Mouse (Mus musculus) right cerebral cortex, postnatal 36 days (tissue): ENCODE measurements at regions not wholly inside any gene's neighbourhood (a gene's known extent, or its start where the extent isn't known, plus 50 kb on each side); places are given as distances from the start of the nearest gene placed in this dataset.

ENCODE experiments used
- DNase-seq, 2 experiments: peaks; one replicate each; pipeline ENCODE4 v3.0.0; 2022; ENCODE audit warnings: low spot score in 2 of 2, mixed read lengths in 1 of 2

- DNase-seq = no peak
These were observed 446.0 kb upstream of the Adam34 start for GRCm38 (mm10) chr8:44155705-44156321.

- no peak for DNase-seq
These were observed 455.3 kb upstream of the Adam34 start for GRCm38 (mm10) chr8:44165115-44165514.

GRCm38 (mm10) chr8:44177016-44177415, 467.2 kb upstream of the Adam34 start:
- no peak for DNase-seq

GRCm38 (mm10) chr8:44202228-44202627, 492.4 kb upstream of the Adam34 start:
- DNase-seq = peak in 1 of 2 experiments; percentile 34

GRCm38 (mm10) chr8:44206391-44207170, 496.7 kb upstream of the Adam34 start:
- no peak for DNase-seq

- DNase-seq = no peak
These were observed 512.5 kb upstream of the Adam34 start for GRCm38 (mm10) chr8:44222346-44222745.

- DNase-seq = no peak
These were observed 542.5 kb upstream of the Adam34 start for GRCm38 (mm10) chr8:44252393-44252792.

- DNase-seq = no peak
These were observed 547.2 kb upstream of the Adam34 start for GRCm38 (mm10) chr8:44257051-44257450.

- DNase-seq = no peak
These were observed 551.2 kb upstream of the Adam34 start for GRCm38 (mm10) chr8:44261039-44261438.

- DNase-seq = no peak
These were observed 563.5 kb upstream of the Adam34 start for GRCm38 (mm10) chr8:44273300-44273699.

- DNase-seq = no peak
These were observed 608.4 kb upstream of the Adam34 start for GRCm38 (mm10) chr8:44318216-44318615.

GRCm38 (mm10) chr8:44334323-44334993, 600.8 kb upstream of the Fat1 start:
- DNase-seq = no peak

- DNase-seq = no peak
These were observed 591.8 kb upstream of the Fat1 start for GRCm38 (mm10) chr8:44343401-44343800.

GRCm38 (mm10) chr8:44343924-44344323, 591.3 kb upstream of the Fat1 start:
- DNase-seq = no peak

GRCm38 (mm10) chr8:44347412-44347811, 587.8 kb upstream of the Fat1 start:
- DNase-seq = no peak

- peak in 1 of 2 experiments; percentile 4 for DNase-seq
These were observed 561.3 kb upstream of the Fat1 start for GRCm38 (mm10) chr8:44373987-44374386.

GRCm38 (mm10) chr8:44377731-44378130, 557.5 kb upstream of the Fat1 start:
- no peak for DNase-seq

- peak in 1 of 2 experiments; percentile 25 for DNase-seq
These were observed 526.8 kb upstream of the Fat1 start for GRCm38 (mm10) chr8:44408462-44408861.

GRCm38 (mm10) chr8:44410261-44410660, 525.0 kb upstream of the Fat1 start:
- no peak for DNase-seq

- DNase-seq = no peak
These were observed 517.2 kb upstream of the Fat1 start for GRCm38 (mm10) chr8:44418003-44418402.

- DNase-seq = no peak
These were observed 479.8 kb upstream of the Fat1 start for GRCm38 (mm10) chr8:44455433-44455832.

- no peak for DNase-seq
These were observed 478.9 kb upstream of the Fat1 start for GRCm38 (mm10) chr8:44456336-44456735.
